Mouse (Mus musculus): Measurements from ENCODE around the gene Pcgf6. TPM values are rescaled to one million over a fixed set of nuclear protein-coding genes. Genes with fewer than 3 reads are reported as not detected.

The Pcgf6 gene
- polyA plus RNA-seq, 1 experiment from 2014 or later: 22.0 TPM

DNA sequence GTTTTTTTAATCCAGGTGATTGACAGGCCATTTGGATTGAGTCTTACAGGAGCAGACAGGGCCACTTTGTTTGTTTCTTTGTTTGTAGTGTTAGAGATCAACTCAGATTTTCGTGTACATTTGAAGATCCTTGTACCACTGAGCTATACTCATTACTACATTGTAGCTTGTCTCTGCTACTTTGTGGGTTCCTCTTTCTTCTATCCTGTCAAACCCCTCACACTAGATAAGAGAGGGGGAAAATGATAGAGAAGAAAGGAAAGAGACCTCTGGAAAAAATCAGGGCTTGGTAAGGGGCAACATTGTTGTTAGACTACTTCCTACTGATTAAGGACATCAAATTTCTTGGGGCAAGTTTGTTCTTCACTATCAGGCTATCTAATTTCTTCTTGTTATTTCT lies 7.0 kb upstream of the Pcgf6 start:
- ATAC-seq (ENCODE audit: insufficient number of reproducible peaks, insufficient read depth, low FRiP score, low read depth): no peak
- WGBS: 75% methylated on average over 1 of the region's 1 CpGs
- no peak overlapping the region for H3K27ac ChIP-seq (ENCODE audit: low read length)

DNA sequence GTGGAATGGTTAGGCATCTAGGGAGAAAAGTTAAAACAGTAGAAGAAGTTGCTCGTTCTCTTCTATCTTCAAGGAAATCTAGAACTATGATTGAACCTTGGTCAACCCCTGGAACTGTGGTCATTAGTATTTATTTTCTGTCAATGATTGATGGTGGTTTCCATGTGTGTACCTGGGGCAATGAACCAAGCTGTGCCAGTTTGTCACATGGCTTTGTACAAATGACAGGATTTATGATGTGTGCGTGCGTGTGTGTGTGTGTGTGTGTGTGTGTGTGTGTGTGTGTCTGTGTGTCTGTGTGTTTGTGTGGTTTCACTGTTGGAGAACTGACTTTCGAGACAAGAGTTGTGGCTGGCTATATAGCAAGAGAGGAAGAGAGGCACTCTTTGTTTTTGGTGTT lies 2.8 kb upstream of the Pcgf6 start:
- Histone ChIP-seq H3K27me3 (ENCODE audit: control insufficient read depth, insufficient read depth, low read length) (no peaks in the 10 kb centered on the region), H3K4me1 (ENCODE audit: control insufficient read depth, insufficient read depth, low read length) (peaks cover 12% of the 10 kb centered on the region; the same call in 1 of the 2 replicates), H3K36me3 (ENCODE audit: control insufficient read depth, insufficient read depth, low read length) (no peaks in the 10 kb centered on the region), H3K27ac (ENCODE audit: low read length) (no peak overlapping the region), H3K4me2 (replicated peaks; ENCODE audit: low read depth, low read length) (no peak overlapping the region), H3K9me3 (ENCODE audit: control insufficient read depth, low read depth, low read length) (no peaks in the 10 kb centered on the region), H3K4me3 (ENCODE audit: low read depth, low read length) (no peak overlapping the region), H3K9ac (replicated peaks; ENCODE audit: low read depth, low read length) (no peak overlapping the region)
- ATAC-seq (ENCODE audit: insufficient number of reproducible peaks, insufficient read depth, low FRiP score, low read depth): no peak
- WGBS: 72% methylated on average over 4 of the region's 4 CpGs

More for the DNA sequence above, 7.0 kb upstream of the Pcgf6 start:
- no peaks in the 10 kb centered on the region for H3K27me3 ChIP-seq (ENCODE audit: control insufficient read depth, insufficient read depth, low read length)
- H3K4me3 ChIP-seq (ENCODE audit: low read depth, low read length): no peak overlapping the region
- H3K4me2 ChIP-seq (replicated peaks; ENCODE audit: low read depth, low read length): no peak overlapping the region
- no peaks in the 10 kb centered on the region for H3K36me3 ChIP-seq (ENCODE audit: control insufficient read depth, insufficient read depth, low read length)
- H3K4me1 ChIP-seq (ENCODE audit: control insufficient read depth, insufficient read depth, low read length): no peaks in the 10 kb centered on the region
- no peak overlapping the region for H3K9ac ChIP-seq (replicated peaks; ENCODE audit: low read depth, low read length)
- H3K9me3 ChIP-seq (ENCODE audit: control insufficient read depth, low read depth, low read length): no peaks in the 10 kb centered on the region

DNA sequence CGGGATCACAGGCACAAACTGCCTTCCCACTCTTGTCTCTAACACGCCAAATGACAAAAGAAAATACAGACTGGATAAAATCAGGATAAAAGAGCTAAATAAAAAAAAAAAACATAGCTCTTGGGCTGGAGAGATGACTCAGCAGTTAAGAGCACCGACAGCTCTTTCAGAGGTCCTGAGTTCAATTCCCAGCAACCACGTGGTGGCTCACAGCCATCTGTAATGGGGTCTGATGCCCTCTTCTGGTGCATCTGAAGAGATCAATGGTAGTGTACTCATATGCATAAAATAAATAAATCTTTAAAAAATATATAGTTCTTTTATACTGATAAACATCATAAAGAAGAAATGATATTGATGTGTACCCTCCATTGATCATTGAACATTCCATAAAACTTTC lies 2.2 kb upstream of the Pcgf6 start:
- no peak for ATAC-seq (ENCODE audit: insufficient number of reproducible peaks, insufficient read depth, low FRiP score, low read depth)
- Histone ChIP-seq H3K27me3 (ENCODE audit: control insufficient read depth, insufficient read depth, low read length) (no peaks in the 10 kb centered on the region), H3K4me1 (ENCODE audit: control insufficient read depth, insufficient read depth, low read length) (peaks cover 12% of the 10 kb centered on the region; the same call in 1 of the 2 replicates), H3K9me3 (ENCODE audit: control insufficient read depth, low read depth, low read length) (no peaks in the 10 kb centered on the region), H3K9ac (replicated peaks; ENCODE audit: low read depth, low read length) (no peak overlapping the region), H3K27ac (ENCODE audit: low read length) (no peak overlapping the region), H3K4me2 (replicated peaks; ENCODE audit: low read depth, low read length) (no peak overlapping the region), H3K36me3 (ENCODE audit: control insufficient read depth, insufficient read depth, low read length) (no peaks in the 10 kb centered on the region), H3K4me3 (ENCODE audit: low read depth, low read length) (no peak overlapping the region)
- 82% methylated on average over 4 of the region's 4 CpGs for WGBS

DNA sequence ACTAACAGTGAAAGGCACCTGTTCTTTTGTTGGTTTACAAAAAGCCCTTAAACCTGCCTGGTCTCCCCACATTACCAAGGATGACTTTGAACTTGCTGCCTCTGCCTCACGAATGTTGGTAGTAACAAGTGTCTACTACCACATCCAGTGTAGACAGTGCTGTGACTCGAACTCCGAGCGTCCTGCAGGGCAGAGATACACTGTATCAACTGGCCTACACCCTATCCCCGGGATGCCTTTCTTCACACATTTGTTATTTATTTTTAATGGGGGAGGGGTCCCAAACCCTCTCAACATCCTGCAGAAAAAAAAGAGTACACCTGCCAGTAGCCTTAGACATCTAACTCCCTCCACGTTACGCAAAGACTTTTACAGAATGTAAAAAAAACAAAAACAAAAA lies 866 bp downstream of the Pcgf6 start:
- WGBS: 3% methylated on average over 7 of the region's 7 CpGs
- Histone ChIP-seq H3K4me1 (ENCODE audit: control insufficient read depth, insufficient read depth, low read length) (peaks cover 12% of the 10 kb centered on the region; the same call in 1 of the 2 replicates), H3K4me3 (ENCODE audit: low read depth, low read length) (peak overlapping the region; percentile 68), H3K9me3 (ENCODE audit: control insufficient read depth, low read depth, low read length) (no peaks in the 10 kb centered on the region), H3K27ac (ENCODE audit: low read length) (no peak overlapping the region), H3K27me3 (ENCODE audit: control insufficient read depth, insufficient read depth, low read length) (no peaks in the 10 kb centered on the region), H3K36me3 (ENCODE audit: control insufficient read depth, insufficient read depth, low read length) (0 out of 2 replicates have a peak, but pooled peaks cover 2% of the 10 kb centered on the region), H3K4me2 (replicated peaks; ENCODE audit: low read depth, low read length) (peak overlapping the region; percentile 54), H3K9ac (replicated peaks; ENCODE audit: low read depth, low read length) (no peak overlapping the region)
- ATAC-seq (ENCODE audit: insufficient number of reproducible peaks, insufficient read depth, low FRiP score, low read depth): no peak

DNA sequence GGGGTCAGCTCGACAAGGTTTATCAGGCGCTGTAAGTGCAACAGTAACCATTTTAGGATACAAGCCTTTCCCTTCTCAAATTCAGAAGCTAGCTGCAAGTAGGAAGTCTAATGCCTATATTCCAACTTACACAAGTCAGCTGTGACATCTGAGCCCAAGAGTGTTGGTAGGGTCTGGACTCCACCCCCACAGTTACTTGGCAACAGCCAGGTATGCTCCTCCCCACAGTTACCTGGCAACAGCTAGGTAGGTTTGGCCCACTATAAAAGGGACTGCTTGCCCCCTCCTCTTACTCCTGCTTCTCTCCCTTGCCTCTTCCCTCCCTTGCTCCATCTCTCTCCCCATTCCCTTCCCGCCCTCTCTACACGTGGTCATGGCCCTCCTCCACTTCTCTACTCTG lies 1.6 kb downstream of the Pcgf6 start:
- H3K9me3 ChIP-seq (ENCODE audit: control insufficient read depth, low read depth, low read length): no peaks in the 10 kb centered on the region
- no peak overlapping the region for H3K27ac ChIP-seq (ENCODE audit: low read length)
- 57% methylated on average over 4 of the region's 4 CpGs for WGBS
- no peak for ATAC-seq (ENCODE audit: insufficient number of reproducible peaks, insufficient read depth, low FRiP score, low read depth)
- no peak overlapping the region for H3K4me3 ChIP-seq (ENCODE audit: low read depth, low read length)
- peak overlapping the region; percentile 54; the same call in 1 of the 2 replicates for H3K4me2 ChIP-seq (replicated peaks; ENCODE audit: low read depth, low read length)
- 0 out of 2 replicates have a peak, but pooled peaks cover 2% of the 10 kb centered on the region for H3K36me3 ChIP-seq (ENCODE audit: control insufficient read depth, insufficient read depth, low read length)
- H3K4me1 ChIP-seq (ENCODE audit: control insufficient read depth, insufficient read depth, low read length): peaks cover 12% of the 10 kb centered on the region; the same call in 1 of the 2 replicates
- no peak overlapping the region for H3K9ac ChIP-seq (replicated peaks; ENCODE audit: low read depth, low read length)
- no peaks in the 10 kb centered on the region for H3K27me3 ChIP-seq (ENCODE audit: control insufficient read depth, insufficient read depth, low read length)

DNA sequence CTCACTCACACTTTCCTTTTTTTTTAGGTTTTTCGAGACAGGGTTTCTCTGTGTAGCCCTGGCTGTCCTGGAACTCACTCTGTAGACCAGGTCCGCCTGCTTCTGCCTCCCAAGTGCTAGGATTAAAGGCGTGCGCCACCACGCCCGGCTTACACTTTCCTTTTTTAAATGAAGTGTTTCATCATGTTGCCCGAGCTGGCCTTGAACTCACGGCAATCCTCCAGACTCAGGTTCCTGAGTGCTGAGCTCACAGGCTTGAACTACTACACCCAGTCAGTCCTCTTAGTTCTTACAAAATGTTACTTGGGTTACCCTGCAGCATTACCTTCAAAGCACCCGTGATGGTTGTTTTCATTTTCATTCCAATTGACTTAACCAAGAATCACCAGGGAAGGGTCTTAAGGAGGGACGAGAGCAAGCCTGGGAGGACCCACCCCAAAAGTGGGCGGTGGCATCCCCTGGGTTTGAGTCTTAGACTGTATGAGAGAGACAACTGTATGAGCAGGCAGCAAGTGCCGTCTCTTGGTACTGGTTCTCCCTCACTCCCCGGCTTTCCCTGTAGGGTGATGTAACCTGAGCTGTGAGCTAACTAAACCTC lies 3.4 kb downstream of the Pcgf6 start:
- ATAC-seq (ENCODE audit: insufficient number of reproducible peaks, insufficient read depth, low FRiP score, low read depth): no peak
- Histone ChIP-seq H3K9me3 (ENCODE audit: control insufficient read depth, low read depth, low read length) (no peaks in the 10 kb centered on the region), H3K4me1 (ENCODE audit: control insufficient read depth, insufficient read depth, low read length) (peaks cover 12% of the 10 kb centered on the region; the same call in 1 of the 2 replicates), H3K9ac (replicated peaks; ENCODE audit: low read depth, low read length) (no peak overlapping the region), H3K27me3 (ENCODE audit: control insufficient read depth, insufficient read depth, low read length) (no peaks in the 10 kb centered on the region), H3K4me3 (ENCODE audit: low read depth, low read length) (no peak overlapping the region), H3K27ac (ENCODE audit: low read length) (no peak overlapping the region), H3K36me3 (ENCODE audit: control insufficient read depth, insufficient read depth, low read length) (peaks cover 5% of the 10 kb centered on the region; the same call in 1 of the 2 replicates), H3K4me2 (replicated peaks; ENCODE audit: low read depth, low read length) (no peak overlapping the region)
- WGBS: 81% methylated on average over 13 of the region's 13 CpGs

DNA sequence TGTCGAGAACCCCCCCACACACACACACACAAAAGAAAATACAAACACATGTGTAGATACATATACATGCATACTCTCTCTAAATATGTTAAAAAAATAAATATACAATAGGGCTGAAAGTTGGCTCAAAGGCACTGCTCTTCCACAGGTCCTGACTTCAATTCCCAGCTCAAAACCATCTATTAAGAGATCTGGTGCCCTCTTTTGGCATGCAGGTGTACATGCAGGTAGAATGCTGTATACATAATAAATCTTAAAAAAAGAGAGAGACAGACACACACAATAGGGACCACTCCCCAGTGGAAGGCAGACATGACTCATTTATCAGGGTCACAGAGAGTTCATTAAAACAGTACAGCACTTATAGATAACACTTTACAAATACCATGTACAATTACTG lies 4.4 kb downstream of the Pcgf6 start:
- H3K4me1 ChIP-seq (ENCODE audit: control insufficient read depth, insufficient read depth, low read length): peaks cover 12% of the 10 kb centered on the region; the same call in 1 of the 2 replicates
- H3K27me3 ChIP-seq (ENCODE audit: control insufficient read depth, insufficient read depth, low read length): no peaks in the 10 kb centered on the region
- H3K9me3 ChIP-seq (ENCODE audit: control insufficient read depth, low read depth, low read length): no peaks in the 10 kb centered on the region
- no peak for ATAC-seq (ENCODE audit: insufficient number of reproducible peaks, insufficient read depth, low FRiP score, low read depth)
- no peak overlapping the region for H3K27ac ChIP-seq (ENCODE audit: low read length)
- WGBS: 90% methylated on average over 1 of the region's 1 CpGs
- no peak overlapping the region for H3K4me2 ChIP-seq (replicated peaks; ENCODE audit: low read depth, low read length)
- no peak overlapping the region for H3K4me3 ChIP-seq (ENCODE audit: low read depth, low read length)
- H3K36me3 ChIP-seq (ENCODE audit: control insufficient read depth, insufficient read depth, low read length): peaks cover 6% of the 10 kb centered on the region; the same call in 1 of the 2 replicates
- no peak overlapping the region for H3K9ac ChIP-seq (replicated peaks; ENCODE audit: low read depth, low read length)

DNA sequence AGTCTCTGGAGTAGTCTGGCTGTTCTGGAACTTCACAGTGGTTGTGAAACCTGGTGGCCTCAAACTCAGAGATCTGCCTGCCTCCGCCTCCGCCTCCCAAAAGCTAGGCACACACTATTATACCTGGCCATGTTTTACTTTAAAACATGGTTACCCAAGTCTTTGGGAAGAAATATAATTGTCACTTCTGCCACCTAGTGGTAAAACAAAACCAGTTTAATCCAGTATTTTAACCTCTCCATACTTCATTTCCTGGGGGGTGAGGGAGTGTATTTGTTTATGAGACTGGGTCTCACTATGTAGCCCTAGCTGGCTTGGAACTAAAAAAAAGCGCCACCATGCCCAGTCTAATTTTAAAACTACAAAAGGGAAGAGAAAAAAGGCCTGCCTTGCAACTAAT lies 7.1 kb downstream of the Pcgf6 start:
- Histone ChIP-seq H3K27ac (ENCODE audit: low read length) (no peak overlapping the region), H3K4me3 (ENCODE audit: low read depth, low read length) (no peak overlapping the region), H3K36me3 (ENCODE audit: control insufficient read depth, insufficient read depth, low read length) (peaks cover 26% of the 10 kb centered on the region), H3K27me3 (ENCODE audit: control insufficient read depth, insufficient read depth, low read length) (no peaks in the 10 kb centered on the region), H3K4me1 (ENCODE audit: control insufficient read depth, insufficient read depth, low read length) (no peaks in the 10 kb centered on the region), H3K9ac (replicated peaks; ENCODE audit: low read depth, low read length) (no peak overlapping the region), H3K9me3 (ENCODE audit: control insufficient read depth, low read depth, low read length) (no peaks in the 10 kb centered on the region), H3K4me2 (replicated peaks; ENCODE audit: low read depth, low read length) (no peak overlapping the region)
- no peak for ATAC-seq (ENCODE audit: insufficient number of reproducible peaks, insufficient read depth, low FRiP score, low read depth)
- WGBS: 89% methylated on average over 3 of the region's 3 CpGs
